Mouse (Mus musculus): ENCODE measurements at regions not wholly inside any gene's neighbourhood (a gene's known extent, or its start where the extent isn't known, plus 50 kb on each side); places are given as distances from the start of the nearest gene placed in this dataset.

GRCm38 (mm10) chr15:59188371-59188770 is 299.3 kb downstream of the Gm49356 start:
- WGBS, result 54% methylated on average over 4 of the region's 4 CpGs

DNA sequence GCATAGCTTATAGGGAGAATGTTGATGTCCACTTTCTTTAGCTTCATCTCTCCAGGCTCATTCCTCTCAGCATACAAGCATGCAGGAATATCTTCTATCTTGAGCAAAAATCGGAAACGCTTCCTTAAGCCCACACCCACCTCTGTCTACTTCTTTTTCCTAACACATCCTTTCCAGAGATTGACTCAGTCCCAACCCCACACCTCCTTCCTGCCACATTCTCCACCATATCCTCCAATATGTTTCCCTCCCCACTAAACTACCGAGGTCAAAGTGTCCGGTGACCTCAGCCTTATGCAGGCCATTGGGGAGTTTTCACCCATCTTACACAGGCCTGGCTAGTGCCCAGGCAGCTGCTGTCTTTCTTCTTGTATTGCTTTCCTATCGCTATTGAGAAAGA is 301.4 kb downstream of the Gm49356 start:
- WGBS, result 85% methylated on average over 5 of the region's 5 CpGs
- TF ChIP-seq CTCF (IDR thresholded peaks at IDR 0.05; ENCODE audit: extremely low read depth, insufficient read length, insufficient replicate concordance, low read depth, low read length) (no peak), POLR2A (IDR thresholded peaks at IDR 0.05; ENCODE audit: low read depth, low read length) (no peak)
- Histone ChIP-seq H3K4me3 (ENCODE audit: low read depth, low read length) (no peak overlapping the region), H3K27me3 (ENCODE audit: control insufficient read depth, insufficient read depth, low read length) (no peaks in the 10 kb centered on the region), H3K27ac (ENCODE audit: insufficient read depth, low read depth, low read length) (no peak overlapping the region), H3K4me1 (ENCODE audit: control insufficient read depth, insufficient read depth, insufficient read length, low read length) (no peaks in the 10 kb centered on the region), H3K36me3 (ENCODE audit: control insufficient read depth, insufficient read depth, low read length) (no peaks in the 10 kb centered on the region)

More at GRCm38 (mm10) chr15:59188371-59188770, 299.3 kb downstream of the Gm49356 start:
- H3K36me3 ChIP-seq (ENCODE audit: control insufficient read depth, insufficient read depth, low read length), result no peaks in the 10 kb centered on the region
- TF ChIP-seq POLR2A (IDR thresholded peaks at IDR 0.05; ENCODE audit: low read depth, low read length), result no peak
- no peak for TF ChIP-seq CTCF (IDR thresholded peaks at IDR 0.05; ENCODE audit: extremely low read depth, insufficient read length, insufficient replicate concordance, low read depth, low read length)
- H3K27ac ChIP-seq (ENCODE audit: insufficient read depth, low read depth, low read length), result no peak overlapping the region
- H3K4me3 ChIP-seq (ENCODE audit: low read depth, low read length), result no peak overlapping the region
- no peaks in the 10 kb centered on the region for H3K27me3 ChIP-seq (ENCODE audit: control insufficient read depth, insufficient read depth, low read length)
- no peaks in the 10 kb centered on the region for H3K4me1 ChIP-seq (ENCODE audit: control insufficient read depth, insufficient read depth, insufficient read length, low read length)

GRCm38 (mm10) chr15:59194421-59194820 is 305.3 kb downstream of the Gm49356 start:
- WGBS, result 68% methylated on average over 10 of the region's 10 CpGs
- Histone ChIP-seq H3K4me3 (ENCODE audit: low read depth, low read length) (no peak overlapping the region), H3K4me1 (ENCODE audit: control insufficient read depth, insufficient read depth, insufficient read length, low read length) (no peaks in the 10 kb centered on the region; the same call in 1 of the 2 replicates), H3K27me3 (ENCODE audit: control insufficient read depth, insufficient read depth, low read length) (no peaks in the 10 kb centered on the region), H3K36me3 (ENCODE audit: control insufficient read depth, insufficient read depth, low read length) (no peaks in the 10 kb centered on the region), H3K27ac (ENCODE audit: insufficient read depth, low read depth, low read length) (no peak overlapping the region)
- no peak for TF ChIP-seq CTCF (IDR thresholded peaks at IDR 0.05; ENCODE audit: extremely low read depth, insufficient read length, insufficient replicate concordance, low read depth, low read length)

DNA sequence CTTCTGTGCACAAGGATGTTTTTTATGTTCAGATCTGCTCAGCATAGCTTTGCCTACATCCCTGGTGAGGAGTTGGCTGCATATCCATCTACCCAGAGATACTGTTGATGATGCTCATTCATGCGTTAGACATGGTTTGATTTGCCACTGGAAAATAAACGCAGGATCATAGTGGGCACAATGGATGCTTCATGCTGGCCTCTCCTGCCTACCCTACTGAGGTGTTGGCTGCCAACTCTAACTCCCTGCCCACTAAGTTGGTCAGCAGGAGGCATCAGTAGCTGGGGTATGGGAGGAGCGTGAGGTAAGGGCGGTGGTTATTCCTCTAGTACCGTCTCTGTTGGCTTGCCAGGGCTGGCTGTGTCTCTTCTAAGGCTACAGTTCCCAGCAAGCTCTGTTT is 307.3 kb downstream of the Gm49356 start:
- no peak overlapping the region for H3K27ac ChIP-seq (ENCODE audit: insufficient read depth, low read depth, low read length)
- TF ChIP-seq POLR2A (IDR thresholded peaks at IDR 0.05; ENCODE audit: low read depth, low read length) (no peak), CTCF (IDR thresholded peaks at IDR 0.05; ENCODE audit: extremely low read depth, insufficient read length, insufficient replicate concordance, low read depth, low read length) (no peak)

DNA sequence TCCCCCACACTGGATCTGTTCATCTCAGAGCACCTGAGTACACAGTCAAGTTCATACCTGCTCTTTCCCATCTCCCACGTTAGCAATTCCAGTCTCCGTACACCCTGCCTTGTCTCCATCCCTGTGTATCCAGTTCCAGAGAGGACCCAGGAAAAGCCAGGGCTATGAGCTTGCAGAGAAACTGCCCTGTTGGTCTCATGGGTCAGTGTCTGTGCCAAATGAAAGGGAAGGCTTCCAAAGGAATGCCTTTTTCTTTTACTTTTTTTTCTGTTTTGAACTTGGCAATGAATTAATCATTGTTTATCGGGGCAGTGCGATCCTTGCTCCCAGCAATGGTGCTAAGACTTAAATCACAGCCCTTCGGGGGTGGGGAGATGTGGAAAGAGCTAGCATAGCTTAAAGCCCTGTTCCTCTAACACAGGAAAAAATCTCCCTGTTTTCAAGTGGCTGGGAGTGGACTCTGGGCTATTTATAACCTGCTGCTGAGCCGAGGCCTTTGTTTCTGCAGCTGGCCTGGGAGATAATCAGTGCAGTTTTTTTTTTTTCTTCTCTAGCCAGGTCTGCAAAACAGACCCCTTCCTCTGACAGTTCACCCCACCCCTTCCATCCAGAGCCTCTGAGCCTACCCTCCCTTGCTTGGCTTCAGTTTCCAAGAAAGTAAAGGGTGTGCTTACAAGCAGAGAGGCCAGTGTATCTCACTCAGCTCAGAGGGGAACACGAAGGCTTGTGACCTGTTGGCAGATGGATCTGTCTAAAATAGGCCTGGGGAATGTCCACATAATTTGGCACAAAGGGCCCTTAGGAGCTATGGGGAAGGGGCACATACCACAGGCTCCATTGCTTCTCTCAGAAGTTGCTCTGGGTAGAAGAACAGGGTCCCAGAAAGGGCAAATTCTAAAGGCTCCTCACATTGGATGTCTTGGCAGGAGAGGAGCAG is 308.6 kb downstream of the Gm49356 start:
- H3K36me3 ChIP-seq (ENCODE audit: control insufficient read depth, insufficient read depth, low read length), result no peaks in the 10 kb centered on the region
- no peaks in the 10 kb centered on the region; the same call in none of the 2 replicates for H3K4me1 ChIP-seq (ENCODE audit: control insufficient read depth, insufficient read depth, insufficient read length, low read length)
- H3K27ac ChIP-seq (ENCODE audit: insufficient read depth, low read depth, low read length), result peak overlapping the region; percentile 38
- no peaks in the 10 kb centered on the region for H3K27me3 ChIP-seq (ENCODE audit: control insufficient read depth, insufficient read depth, low read length)
- 13% methylated on average over 7 of the region's 7 CpGs for WGBS
- TF ChIP-seq CTCF (IDR thresholded peaks at IDR 0.05; ENCODE audit: extremely low read depth, insufficient read length, insufficient replicate concordance, low read depth, low read length) (no peak), POLR2A (IDR thresholded peaks at IDR 0.05; ENCODE audit: low read depth, low read length) (no peak)
- H3K4me3 ChIP-seq (ENCODE audit: low read depth, low read length), result no peak overlapping the region

More for the DNA sequence above, 307.3 kb downstream of the Gm49356 start:
- H3K4me1 ChIP-seq (ENCODE audit: control insufficient read depth, insufficient read depth, insufficient read length, low read length), result no peaks in the 10 kb centered on the region; the same call in 1 of the 2 replicates
- H3K36me3 ChIP-seq (ENCODE audit: control insufficient read depth, insufficient read depth, low read length), result no peaks in the 10 kb centered on the region
- no peak overlapping the region for H3K4me3 ChIP-seq (ENCODE audit: low read depth, low read length)
- 92% methylated on average over 5 of the region's 5 CpGs for WGBS
- no peaks in the 10 kb centered on the region for H3K27me3 ChIP-seq (ENCODE audit: control insufficient read depth, insufficient read depth, low read length)

- 67% methylated on average over 7 of the region's 7 CpGs for WGBS
- no peaks in the 10 kb centered on the region for H3K36me3 ChIP-seq (ENCODE audit: control insufficient read depth, insufficient read depth, low read length)
- no peaks in the 10 kb centered on the region for H3K27me3 ChIP-seq (ENCODE audit: control insufficient read depth, insufficient read depth, low read length)
- no peak for TF ChIP-seq POLR2A (IDR thresholded peaks at IDR 0.05; ENCODE audit: low read depth, low read length)
- TF ChIP-seq CTCF (IDR thresholded peaks at IDR 0.05; ENCODE audit: extremely low read depth, insufficient read length, insufficient replicate concordance, low read depth, low read length), result no peak
- H3K4me3 ChIP-seq (ENCODE audit: low read depth, low read length), result no peak overlapping the region
- no peaks in the 10 kb centered on the region; the same call in none of the 2 replicates for H3K4me1 ChIP-seq (ENCODE audit: control insufficient read depth, insufficient read depth, insufficient read length, low read length)
- no peak overlapping the region for H3K27ac ChIP-seq (ENCODE audit: insufficient read depth, low read depth, low read length)
These were observed 312.3 kb downstream of the Gm49356 start for GRCm38 (mm10) chr15:59201386-59201785.

- 64% methylated on average over 19 of the region's 19 CpGs for WGBS
- Histone ChIP-seq H3K4me1 (ENCODE audit: control insufficient read depth, insufficient read depth, insufficient read length, low read length) (no peaks in the 10 kb centered on the region; the same call in none of the 2 replicates), H3K27me3 (ENCODE audit: control insufficient read depth, insufficient read depth, low read length) (no peaks in the 10 kb centered on the region), H3K36me3 (ENCODE audit: control insufficient read depth, insufficient read depth, low read length) (no peaks in the 10 kb centered on the region), H3K4me3 (ENCODE audit: low read depth, low read length) (no peak overlapping the region), H3K27ac (ENCODE audit: insufficient read depth, low read depth, low read length) (no peak overlapping the region)
- no peak for TF ChIP-seq POLR2A (IDR thresholded peaks at IDR 0.05; ENCODE audit: low read depth, low read length)
- no peak for TF ChIP-seq CTCF (IDR thresholded peaks at IDR 0.05; ENCODE audit: extremely low read depth, insufficient read length, insufficient replicate concordance, low read depth, low read length)
These were observed 313.0 kb downstream of the Gm49356 start for GRCm38 (mm10) chr15:59201894-59202670.

Data from small intestine, adult 2 months (tissue).